Mouse (Mus musculus) liver, embryonic 14.5 days (tissue): Measurements from ENCODE around the gene Cdc123.

Source experiments
- CTCF ChIP-seq: IDR thresholded peaks from 2 replicates; pipeline ENCODE4 v1.5.1; 2016; ENCODE audit warnings: antibody characterized with exemption, low read depth, control low read depth
- EP300 ChIP-seq: IDR thresholded peaks from 2 replicates; pipeline ENCODE4 v1.6.1; 2016; ENCODE audit warnings: antibody characterized with exemption, low read depth

- TF ChIP-seq EP300, result no peak
- TF ChIP-seq CTCF, result no peak
These were observed 86.4 kb downstream of the Cdc123 start for GRCm38 (mm10) chr2:5758569-5758968.
